ENCODE assay signal across 30 mouse cellular contexts in the genomic region with DNA sequence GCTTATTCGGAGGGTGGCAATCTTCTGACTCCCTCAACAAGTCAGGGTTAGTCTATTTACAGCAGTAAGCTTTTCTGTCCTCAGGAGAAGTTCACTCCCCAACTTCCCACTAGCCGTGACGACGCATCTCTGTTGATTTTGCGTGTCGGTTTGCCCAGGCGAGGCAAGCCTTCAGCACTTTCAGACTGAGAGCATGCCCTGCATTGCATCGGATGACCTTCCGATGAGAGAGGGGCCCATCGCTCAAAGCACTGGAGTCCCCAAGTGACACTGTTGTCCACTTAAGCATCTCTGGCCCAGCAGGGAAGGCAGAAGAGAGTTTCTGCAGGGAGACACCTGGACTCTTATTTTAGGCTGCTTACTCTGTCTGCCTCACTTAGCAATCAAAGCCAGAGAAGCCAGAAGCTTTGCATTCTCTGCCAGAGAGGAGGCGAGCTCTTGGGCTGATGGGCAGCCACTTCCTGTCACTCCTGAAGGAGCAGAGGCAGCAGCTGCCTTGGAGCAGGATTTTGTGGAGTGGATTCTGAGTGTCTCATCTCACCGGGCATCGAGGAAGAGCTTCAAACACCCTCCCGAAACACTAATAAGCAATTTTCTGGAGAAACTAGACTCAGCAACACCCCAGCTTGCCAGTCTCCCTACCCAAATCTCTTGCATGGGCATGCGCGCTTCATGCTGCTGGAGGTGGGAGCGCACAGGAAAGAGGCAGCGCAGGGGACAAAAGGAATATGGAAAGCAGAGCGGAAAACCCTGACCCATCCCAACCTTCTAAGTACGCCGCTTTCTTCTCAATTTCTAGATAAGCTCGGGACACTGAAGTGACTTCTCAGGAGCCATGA. TPM values are rescaled to one million over a fixed set of nuclear protein-coding genes. Genes with fewer than 3 reads are reported as not detected.
A peak's percentile ranks its signal among the peaks of the same experiment; 100 is the strongest.
DNase-seq lines count a peak whose midpoint lies in the region.
"Had no signal": no experiment of that assay in that cellular context is flagged by ENCODE, and none has a peak within 500 bp of the region (broad histone marks: within the 10 kb centered on the region; RNA-seq: fewer than 3 reads in every experiment).

No protein-coding gene starts in this region.

- no peaks in the 10 kb centered on the region for H3K9me3 ChIP-seq in heart, embryonic 10.5 days
- H3K9me3 ChIP-seq: embryonic facial prominence, embryonic 15.5 days; neural tube, embryonic 12.5 days had no signal

- H3K4me3 ChIP-seq in heart, embryonic 10.5 days = no peak overlapping the region
- H3K4me3 ChIP-seq: embryonic facial prominence, embryonic 15.5 days; gastrocnemius, adult 2 months; neural tube, embryonic 12.5 days had no signal

- H3K36me3 ChIP-seq in heart, embryonic 10.5 days = no peaks in the 10 kb centered on the region
- H3K36me3 ChIP-seq: embryonic facial prominence, embryonic 15.5 days; neural tube, embryonic 12.5 days had no signal

- peak overlapping the region; percentile 44; the same call in 1 of the 2 replicates for H3K27ac ChIP-seq in heart, embryonic 10.5 days
- H3K27ac ChIP-seq: embryonic facial prominence, embryonic 15.5 days; gastrocnemius, adult 2 months; neural tube, embryonic 12.5 days had no signal

- no peaks in the 10 kb centered on the region for H3K27me3 ChIP-seq in heart, embryonic 10.5 days (ENCODE audit: insufficient read depth, poor library complexity, severe bottlenecking)
- H3K27me3 ChIP-seq: neural tube, embryonic 12.5 days had no signal

- DNase-seq in heart, embryonic 10.5 days (ENCODE audit: low spot score) = peak; percentile 71
- no peak for DNase-seq in heart, postnatal 4 days
- DNase-seq in left cerebral cortex, adult 18-20 months (ENCODE audit: low spot score in 2 of 2) = peak; percentile 19 to 31
- DNase-seq in left cerebral cortex, adult 11 months (ENCODE audit: low spot score) = no peak
- DNase-seq in right cerebral cortex, adult 18-20 months = peak; percentile 48
- no peak for DNase-seq in right cerebral cortex, postnatal 36 days (ENCODE audit: low spot score in 2 of 2)
- DNase-seq in ovary, adult 18-20 months (ENCODE audit: low spot score) = no peak
- DNase-seq: adrenal gland, postnatal 25 days; cerebellum, adult 9-10 months; gastrocnemius, adult 2 months; kidney, adult 9 months; kidney, postnatal 14 days; layer of hippocampus, postnatal 36 days; lung, postnatal 4 days; retina, postnatal 1 day; spleen, adult 18-20 months had no signal

- H3K4me1 ChIP-seq in heart, embryonic 10.5 days = peaks cover 14% of the 10 kb centered on the region
- H3K4me1 ChIP-seq: neural tube, embryonic 12.5 days had no signal

- 63% methylated on average over 22 of the region's 22 CpGs for WGBS in heart, embryonic 10.5 days

RNA-seq across cellular contexts. Expression of a gene that starts 53.9 kb away (rescaled TPM):
- polyA plus RNA-seq in heart, embryonic 10.5 days (2016; fragmentation: Nextera tagmentation; extraction: Ambion mirVana) = 0.09 and 0.11 TPM in 2 replicates
- not detected for total RNA-seq in heart, postnatal 4 days (2021)
- under 1 TPM in 1 of 2 experiments, not detected in 1; 0.28 TPM for total RNA-seq in left cerebral cortex, adult 18-20 months (2021)
- total RNA-seq: adrenal gland, postnatal 25 days; gastrocnemius, adult 2 months; heart, postnatal 25 days; layer of hippocampus, adult 18-20 months; layer of hippocampus, postnatal 36 days; liver, adult 2 months; megakaryocyte-erythroid progenitor cell, adult 5-6 weeks had no signal
- polyA plus RNA-seq: embryonic facial prominence, embryonic 15.5 days; forebrain, embryonic 14.5 days; intestine, embryonic 16.5 days; limb, embryonic 11.5 days; liver, adult 2 months; liver, embryonic 16.5 days; lung, embryonic 16.5 days; neural tube, embryonic 12.5 days; thymus, postnatal 0 days had no signal

RNA-seq across cellular contexts. Expression of a gene that starts 54.6 kb away (rescaled TPM):
- polyA plus RNA-seq in heart, embryonic 10.5 days (2016; fragmentation: Nextera tagmentation; extraction: Ambion mirVana) = 0.15 and 0.20 TPM in 2 replicates
- total RNA-seq in heart, postnatal 4 days (2021) = not detected
- total RNA-seq in left cerebral cortex, adult 18-20 months (2021) = not detected
- total RNA-seq: gastrocnemius, adult 2 months; gastrocnemius, postnatal 4 days; heart, postnatal 25 days; layer of hippocampus, adult 18-20 months; layer of hippocampus, postnatal 36 days; liver, adult 2 months; megakaryocyte-erythroid progenitor cell, adult 5-6 weeks had no signal
- polyA plus RNA-seq: forebrain, embryonic 14.5 days; hindbrain, embryonic 16.5 days had no signal

RNA-seq across cellular contexts. Expression of a gene that starts 56.9 kb away (rescaled TPM):
- 38.2 and 64.9 TPM in 2 replicates for polyA plus RNA-seq in heart, embryonic 10.5 days (2016; fragmentation: Nextera tagmentation; extraction: Ambion mirVana)
- total RNA-seq in heart, postnatal 4 days (2021) = 10 to 100 TPM; 60.0 to 68.2 TPM
- under 1 TPM; 0.28 to 0.30 TPM for total RNA-seq in left cerebral cortex, adult 18-20 months (2021)
- total RNA-seq: adrenal gland, postnatal 25 days; layer of hippocampus, postnatal 36 days; liver, adult 2 months; megakaryocyte-erythroid progenitor cell, adult 5-6 weeks had no signal
- polyA plus RNA-seq: liver, adult 2 months had no signal

Comparison
In these comparisons a context has a peak if more than half of its experiments do, and no peak if none do; other contexts are left out.
1. DNase-seq: peak in heart, embryonic 10.5 days (single experiment), left cerebral cortex, adult 18-20 months (2 of 2) and right cerebral cortex, adult 18-20 months (single experiment); none in heart, postnatal 4 days (single experiment), left cerebral cortex, adult 11 months (single experiment), right cerebral cortex, postnatal 36 days (0 of 2) and ovary, adult 18-20 months (single experiment).
2. RNA of a gene that starts 56.9 kb away (total RNA-seq): 60.0 to 68.2 TPM in heart, postnatal 4 days; 0.28 to 0.30 TPM in left cerebral cortex, adult 18-20 months; every median in the first group is over 10 times any median in the second.